Mouse (Mus musculus) brain, embryonic 14.5 days (tissue): ENCODE data around the gene Psmd11. TPM values are rescaled to one million over a fixed set of nuclear protein-coding genes. Genes with fewer than 3 reads are reported as not detected.
"Not testable (repeated sequence)": the region's sequence is repeated elsewhere in the genome, so short reads cannot be mapped to it uniquely, and the experiment has no call there.

Experiments
- DNase-seq: peaks from one replicate; pipeline ENCODE4 v3.0.0-alpha.2; 2011; ENCODE audit warnings: low read depth
- CTCF ChIP-seq: fragments of 200-500 bp; IDR thresholded peaks from 2 replicates; pipeline ENCODE4 v1.5.1; 2012; ENCODE audit warnings: inconsistent platforms, mild to moderate bottlenecking, moderate library complexity, borderline replicate concordance; ENCODE audit not compliant: insufficient read depth, insufficient read length; ENCODE audit errors: extremely low read depth
- POLR2A ChIP-seq: fragments of 200-500 bp; IDR thresholded peaks from 2 replicates; pipeline ENCODE4 v1.6.1; 2012; ENCODE audit warnings: mild to moderate bottlenecking, inconsistent platforms, borderline replicate concordance; ENCODE audit not compliant: poor library complexity, insufficient read depth, insufficient read length, severe bottlenecking; ENCODE audit errors: extremely low read depth
- polyA plus RNA-seq: library from polyadenylated mRNA; depleted of rRNA; stranded (reverse); fragments of >200 nt; gene quantifications from 2 replicates; pipeline ENCODE4 v1.2.3, GENCODE M21; 2012; rRNA removed

The Psmd11 gene
- polyA plus RNA-seq: 86.1 and 90.2 TPM in 2 replicates

DNA sequence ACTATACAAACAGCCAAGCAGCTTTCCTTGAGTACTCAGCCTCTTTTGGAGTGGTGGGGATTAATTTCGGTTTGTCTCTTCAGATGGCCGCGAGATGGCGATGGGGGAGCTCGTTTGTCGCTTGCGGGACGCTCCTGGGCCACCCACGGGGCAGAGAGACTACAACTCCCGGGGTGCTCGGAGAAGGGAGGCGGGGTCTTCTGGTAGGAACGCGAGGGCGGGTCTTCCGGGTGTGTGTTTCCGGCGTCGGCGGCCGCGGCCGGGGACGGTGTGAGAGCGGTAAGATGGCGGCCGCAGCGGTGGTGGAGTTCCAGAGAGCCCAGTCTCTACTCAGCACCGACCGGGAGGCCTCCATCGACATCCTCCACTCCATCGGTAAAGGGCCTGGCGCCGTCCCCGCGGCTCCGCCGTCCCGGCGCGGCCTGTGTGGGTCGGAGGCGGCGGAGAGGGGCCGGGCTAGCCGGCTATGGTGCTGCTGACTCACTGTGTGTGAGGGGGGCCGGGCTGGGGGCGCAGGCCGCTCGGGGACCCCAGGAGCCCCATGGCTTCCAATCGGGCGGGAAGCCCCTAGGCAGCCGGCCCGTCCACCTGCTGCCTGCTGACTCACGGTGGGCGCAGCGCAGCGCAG lies at the start of gene Psmd11:
TSS of gene Psmd11 (plus strand) at position 235 of the 628 bp plus-strand sequence.
- TF ChIP-seq POLR2A (peak; percentile 66; the same call in 1 of the 2 replicates), CTCF (peak; percentile 76)
- peak; percentile 99 for DNase-seq

- not testable (repeated sequence) for DNase-seq
These were observed 49.2 kb upstream of the Psmd11 start for GRCm38 (mm10) chr11:80379184-80379583.

- TF ChIP-seq CTCF (no peak), POLR2A (no peak)
- DNase-seq: peak; percentile 60
These were observed 45.8 kb upstream of the Psmd11 start for GRCm38 (mm10) chr11:80382626-80383018.

DNA sequence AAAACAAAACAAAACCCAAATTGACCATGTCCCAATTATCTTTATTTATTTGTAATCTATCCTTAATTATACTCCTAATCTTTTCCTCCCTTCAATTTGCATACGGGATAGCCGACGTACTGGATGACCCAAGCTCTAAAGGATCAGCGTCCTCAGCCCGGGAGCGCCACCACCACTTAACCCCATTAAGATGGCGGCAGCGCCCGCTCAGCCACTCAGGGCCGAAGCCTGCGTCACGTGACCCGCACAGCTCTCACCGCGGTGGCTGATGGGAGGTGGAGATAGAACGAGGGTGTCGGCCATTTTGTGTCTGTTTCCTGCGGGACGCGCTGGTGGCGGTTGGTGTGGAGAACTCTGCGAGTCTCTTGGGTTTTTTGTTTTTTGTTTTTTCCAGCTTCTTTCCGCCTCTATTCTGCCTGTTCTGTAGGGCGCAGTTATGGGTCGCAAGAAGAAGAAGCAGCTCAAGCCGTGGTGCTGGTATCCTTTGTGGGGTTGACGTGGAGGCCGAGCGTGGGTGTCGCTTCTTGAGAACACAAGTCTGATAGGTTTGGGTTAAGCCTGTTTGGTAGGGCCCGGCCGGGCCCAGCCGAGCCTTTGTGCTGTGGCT lies 45.3 kb upstream of the Psmd11 start, which contains the start of gene Zfp207:
TSS of gene Zfp207 (plus strand) at position 261 of the 607 bp plus-strand sequence.
- TF ChIP-seq POLR2A (peak; percentile 93; the same call in 1 of the 2 replicates), CTCF (no peak)

DNA sequence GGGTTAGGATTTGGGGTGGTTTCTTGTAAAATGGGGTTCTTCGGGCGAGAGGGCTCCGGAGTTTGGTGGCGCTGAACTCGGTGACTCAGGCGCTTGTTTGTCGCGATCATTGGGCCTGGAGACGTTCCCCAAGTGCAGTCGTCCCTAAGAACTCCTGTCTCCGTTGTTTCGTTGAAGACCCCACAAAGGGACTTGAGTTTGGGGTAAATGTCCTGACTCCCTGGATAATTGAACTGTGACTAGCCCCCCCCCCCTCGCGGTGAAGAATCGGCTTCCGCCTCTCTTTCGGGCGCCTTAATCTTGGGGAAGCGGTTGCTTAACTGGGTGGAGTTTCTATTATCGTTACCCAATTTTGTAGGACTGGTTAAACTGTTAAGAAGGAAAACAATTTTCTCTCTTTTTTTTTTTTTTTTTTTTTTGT lies 44.8 kb upstream of the Psmd11 start:
- TF ChIP-seq POLR2A: no peak
- no peak for TF ChIP-seq CTCF
- DNase-seq: no peak

More for the DNA sequence above, 45.3 kb upstream of the Psmd11 start, which contains the start of gene Zfp207:
- DNase-seq: peak; percentile 99

DNA sequence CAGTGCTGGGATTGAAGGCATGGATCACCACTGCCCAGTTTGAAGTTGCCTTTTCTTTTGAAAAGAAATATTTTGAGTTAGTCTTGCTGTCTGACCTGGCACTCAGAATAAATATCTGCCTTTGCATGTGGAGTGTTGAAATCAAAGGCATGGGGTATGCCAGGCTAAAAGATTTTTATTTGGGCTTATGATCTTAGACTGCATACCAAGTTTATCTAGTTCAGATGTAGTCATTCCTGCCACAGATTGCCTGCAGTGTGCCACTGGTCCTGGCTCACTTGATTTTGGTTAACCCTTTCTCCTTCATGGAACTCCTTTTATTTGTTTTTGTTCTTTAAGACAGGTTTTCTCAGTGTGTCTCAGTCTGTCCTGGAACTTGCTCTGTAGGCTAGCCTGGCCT lies 44.0 kb upstream of the Psmd11 start:
- peak; percentile 19 for DNase-seq
- no peak for TF ChIP-seq POLR2A
- no peak for TF ChIP-seq CTCF

GRCm38 (mm10) chr11:80385055-80385454 lies 43.4 kb upstream of the Psmd11 start:
- no peak for TF ChIP-seq POLR2A
- TF ChIP-seq CTCF: no peak
- DNase-seq: no peak

DNA sequence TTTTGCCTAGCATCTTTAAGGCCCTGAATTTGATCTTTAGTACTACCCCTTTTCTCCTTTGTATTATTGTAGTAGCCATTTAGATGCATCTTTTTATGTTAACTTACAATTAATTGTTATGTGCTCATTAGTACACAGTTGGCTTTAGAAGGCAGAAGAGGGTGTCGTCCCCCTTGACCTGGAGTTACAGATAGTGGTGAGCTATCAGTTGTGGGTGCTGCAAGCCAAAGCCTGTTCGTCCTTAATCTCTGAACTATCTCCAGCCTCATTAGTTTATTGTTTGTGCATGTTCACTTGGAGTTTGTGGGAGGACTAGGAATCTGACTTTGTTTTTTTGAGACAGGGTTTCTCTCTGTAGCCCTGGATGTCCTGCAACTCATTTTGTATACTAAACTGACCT lies 41.6 kb upstream of the Psmd11 start:
- DNase-seq: no peak
- TF ChIP-seq CTCF: no peak
- TF ChIP-seq POLR2A: no peak

DNA sequence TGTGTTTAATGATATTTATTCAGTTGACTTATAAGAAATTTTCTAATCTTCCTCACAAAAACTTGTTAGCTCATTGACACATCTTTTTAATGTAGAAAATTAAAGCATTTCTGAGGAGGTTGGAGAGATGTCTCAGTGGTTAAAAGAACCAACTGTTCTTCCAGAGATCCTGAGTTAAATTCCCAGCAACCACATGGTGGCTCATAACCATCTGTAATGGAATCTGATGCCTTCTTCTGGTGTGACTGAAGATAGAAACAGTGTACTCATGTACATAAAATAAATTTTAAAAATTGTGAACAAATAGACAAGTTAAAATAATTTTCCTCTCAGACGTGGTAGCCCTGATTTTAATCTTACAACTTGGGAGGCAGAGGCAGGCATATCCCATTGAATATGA lies 38.5 kb upstream of the Psmd11 start:
- TF ChIP-seq POLR2A (no peak), CTCF (no peak)
- no peak for DNase-seq

DNA sequence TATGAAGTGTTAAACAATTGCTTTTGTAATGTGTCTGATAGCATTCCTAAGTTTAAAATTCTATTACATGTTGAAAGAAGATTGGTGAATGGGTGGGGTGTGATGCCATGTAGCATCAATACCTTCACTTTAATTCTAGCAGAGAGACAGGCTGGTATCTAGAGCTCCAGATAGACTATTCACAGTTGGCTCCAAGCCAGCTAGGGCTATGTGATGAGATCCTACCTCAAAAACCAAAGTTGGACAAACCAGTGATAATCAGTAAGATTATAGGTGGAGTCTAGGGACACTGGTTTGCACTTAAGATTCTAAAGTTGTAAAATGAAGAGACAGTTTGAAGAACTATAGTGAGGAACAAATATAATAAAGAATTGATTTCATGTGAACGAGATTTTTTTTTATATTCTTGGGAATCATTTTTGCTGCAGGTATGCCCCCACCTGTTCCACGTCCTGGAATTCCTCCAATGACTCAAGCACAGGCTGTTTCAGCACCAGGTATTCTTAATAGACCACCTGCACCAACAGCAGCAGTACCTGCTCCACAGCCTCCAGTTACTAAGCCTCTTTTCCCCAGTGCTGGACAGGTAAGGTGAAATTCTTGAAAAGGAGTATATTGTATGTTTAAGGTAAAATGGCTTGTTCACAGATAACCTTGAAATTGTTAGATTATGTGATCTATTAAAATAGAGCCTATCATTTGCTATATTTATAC lies 36.9 kb upstream of the Psmd11 start:
- TF ChIP-seq CTCF: no peak
- TF ChIP-seq POLR2A: no peak
- DNase-seq: no peak

GRCm38 (mm10) chr11:80395930-80396329 lies 32.5 kb upstream of the Psmd11 start:
- TF ChIP-seq POLR2A (no peak), CTCF (no peak)
- DNase-seq: no peak
